8 mouse cellular contexts compared by ENCODE assay signal in the genomic region with DNA sequence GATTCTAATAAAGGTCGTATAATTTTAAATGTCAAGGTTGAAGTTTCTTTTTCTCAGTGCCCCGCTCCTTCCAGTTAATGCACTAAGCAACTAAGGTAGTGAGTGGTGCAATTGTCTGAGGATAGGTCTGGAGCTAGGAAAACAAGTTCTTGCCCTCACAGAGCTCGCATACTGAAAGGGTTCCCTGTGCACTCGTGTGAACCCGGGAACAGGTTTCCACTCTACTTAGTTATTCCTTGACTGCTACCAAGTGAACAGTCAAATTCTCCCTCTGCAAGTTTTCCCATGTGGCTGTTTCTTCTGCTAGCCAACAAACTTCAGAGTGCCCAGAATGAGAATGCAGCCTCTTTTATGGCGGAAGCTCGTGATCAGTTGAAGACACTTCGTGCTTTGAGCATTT. TPM values are rescaled to one million over a fixed set of nuclear protein-coding genes. Genes with fewer than 3 reads are reported as not detected.
A peak's percentile ranks its signal among the peaks of the same experiment; 100 is the strongest.
DNase-seq lines count a peak whose midpoint lies in the region; ATAC-seq and TF ChIP-seq lines count a peak whose summit lies in the region.

No protein-coding gene starts in this region.

- H3K4me3 ChIP-seq in left cerebral cortex, adult 2 months = peak overlapping the region; percentile 82
- peak overlapping the region; percentile 100 for H3K4me3 ChIP-seq in liver, embryonic 11.5 days (ENCODE audit: low read depth, low read length)
- peak overlapping the region; percentile 98 for H3K4me3 ChIP-seq in neural tube, embryonic 14.5 days (ENCODE audit: low read depth, low read length)

- no peak for DNase-seq in left cerebral cortex, adult 2 months (ENCODE audit: extremely low spot score in 1 of 2, low spot score in 2 of 2)
- no peak for DNase-seq in left cerebral cortex, postnatal 4 days
- peak; percentile 44 for DNase-seq in liver, embryonic 11.5 days (ENCODE audit: low spot score)
- no peak for DNase-seq in urinary bladder, postnatal 25 days (ENCODE audit: low spot score)

- peak overlapping the region; percentile 83 for H3K4me2 ChIP-seq in liver, embryonic 11.5 days
- H3K4me2 ChIP-seq in neural tube, embryonic 14.5 days (ENCODE audit: low read depth, low read length) = peak overlapping the region; percentile 87

- 6% methylated on average over 8 of the region's 8 CpGs for WGBS in liver, embryonic 11.5 days
- 4% methylated on average over 8 of the region's 8 CpGs for WGBS in neural tube, embryonic 14.5 days

- intact Hi-C loops in left cerebral cortex, adult 2 months (cut with DNase I) = loop anchor here (2.0 kb wide), 1 partner anchor 300 kb away; a partner anchor contains a TSS
- intact Hi-C loops in left cerebral cortex, postnatal 4 days (cut with DNase I) = no loop called here

- no peak for TF ChIP-seq CTCF in left cerebral cortex, adult 2 months (IDR thresholded peaks at IDR 0.05)

- H3K9ac ChIP-seq in liver, embryonic 11.5 days (ENCODE audit: low read depth, low read length) = peak overlapping the region; percentile 89
- peak overlapping the region; percentile 91 for H3K9ac ChIP-seq in neural tube, embryonic 14.5 days (replicated peaks; ENCODE audit: low read depth, low read length)

- peaks cover 8% of the 10 kb centered on the region for H3K4me1 ChIP-seq in liver, embryonic 11.5 days (replicated peaks; ENCODE audit: control insufficient read depth, insufficient read depth, low read length)
- peaks cover 18% of the 10 kb centered on the region for H3K4me1 ChIP-seq in neural tube, embryonic 14.5 days (ENCODE audit: control insufficient read depth, insufficient read depth, low read length)

- no peaks in the 10 kb centered on the region for H3K27me3 ChIP-seq in liver, embryonic 11.5 days (replicated peaks; ENCODE audit: control insufficient read depth, insufficient read depth, low read length)
- H3K27me3 ChIP-seq in neural tube, embryonic 14.5 days (ENCODE audit: control insufficient read depth, insufficient read depth, low read length) = no peaks in the 10 kb centered on the region

- no peaks in the 10 kb centered on the region for H3K9me3 ChIP-seq in liver, embryonic 11.5 days (ENCODE audit: control insufficient read depth, low read length)
- H3K9me3 ChIP-seq in neural tube, embryonic 14.5 days (ENCODE audit: control insufficient read depth, low read length) = no peaks in the 10 kb centered on the region

- H3K27ac ChIP-seq in left cerebral cortex, adult 2 months = peak overlapping the region; percentile 100
- H3K27ac ChIP-seq in liver, embryonic 11.5 days (ENCODE audit: low read depth, low read length) = peak overlapping the region; percentile 78
- H3K27ac ChIP-seq in neural tube, embryonic 14.5 days (ENCODE audit: low read depth, low read length) = peak overlapping the region; percentile 81

- peaks cover 8% of the 10 kb centered on the region; the same call in 1 of the 2 replicates for H3K36me3 ChIP-seq in liver, embryonic 11.5 days (ENCODE audit: control insufficient read depth, insufficient read depth, low read length)
- no peaks in the 10 kb centered on the region for H3K36me3 ChIP-seq in neural tube, embryonic 14.5 days (ENCODE audit: control insufficient read depth, insufficient read depth, low read length)

- ATAC-seq in common myeloid progenitor, adult 5-6 weeks (replicated peaks; ENCODE audit: low read depth, poor library complexity, severe bottlenecking) = peak; percentile 6; the same call in 1 of the 2 replicates
- peak; percentile 14; the same call in 1 of the 2 replicates for ATAC-seq in granulocyte monocyte progenitor cell, adult 5-6 weeks (replicated peaks; ENCODE audit: poor library complexity, severe bottlenecking)
- ATAC-seq in liver, embryonic 11.5 days (replicated peaks; ENCODE audit: low FRiP score) = peak; percentile 13; the same call in 1 of the 2 replicates
- ATAC-seq in neural tube, embryonic 14.5 days (ENCODE audit: low read depth) = peak; percentile 33
- no peak for ATAC-seq in monocyte, adult 5-6 weeks (replicated peaks; ENCODE audit: insufficient number of reproducible peaks, low FRiP score, low TSS enrichment, poor library complexity, severe bottlenecking)

RNA-seq across cellular contexts. Expression of a gene that starts 0.6 kb away (rescaled TPM):
- 10 to 100 TPM; 59.0 to 63.0 TPM for total RNA-seq in left cerebral cortex, adult 2 months (2021)
- 10 to 100 TPM; 64.8 to 67.7 TPM for total RNA-seq in left cerebral cortex, postnatal 4 days (2021)
- 83.9 and 86.6 TPM in 2 replicates for total RNA-seq in common myeloid progenitor, adult 5-6 weeks (2017)
- 48.6 and 51.2 TPM in 2 replicates for total RNA-seq in granulocyte monocyte progenitor cell, adult 5-6 weeks (2014; fragmentation: Nextera tagmentation)
- 76.4 and 80.7 TPM in 2 replicates for total RNA-seq in granulocyte monocyte progenitor cell, adult 5-6 weeks (2017)
- 84.9 and 97.9 TPM in 2 replicates for polyA plus RNA-seq in liver, embryonic 11.5 days (2014; fragmentation: Nextera tagmentation; extraction: Ambion mirVana)
- polyA plus RNA-seq in neural tube, embryonic 14.5 days (2014; fragmentation: Nextera tagmentation; extraction: Ambion mirVana) = 53.1 and 60.2 TPM in 2 replicates
- 29.1 to 39.5 TPM (median 34.8 TPM) in 3 replicates for total RNA-seq in monocyte, adult 5-6 weeks (2017)
